Mouse (Mus musculus): Measurements from ENCODE around the gene Utp14b. TPM values are rescaled to one million over a fixed set of nuclear protein-coding genes. Genes with fewer than 3 reads are reported as not detected.

Gene Utp14b
- total and polyA plus RNA-seq, 3 experiments, result 6.5 to 9.6 TPM; not detected in 1

GRCm38 (mm10) chr1:78707280-78707679 lies 49.4 kb downstream of the Utp14b start:
- H3K27me3 ChIP-seq (ENCODE audit: control insufficient read depth in 1 of 2, insufficient read depth in 2 of 2, low read length in 2 of 2), result no peaks in the 10 kb centered on the region
- H3K4me3 ChIP-seq (ENCODE audit: control insufficient read depth in 1 of 2, insufficient read depth in 1 of 2, low read depth in 2 of 2, low read length in 2 of 2), result no peak overlapping the region
- peak; percentile 59 for DNase-seq (ENCODE audit: low read depth, low spot score)
- H3K36me3 ChIP-seq (ENCODE audit: control insufficient read depth in 1 of 2, insufficient read depth in 2 of 2, low read length in 2 of 2), result peaks cover 0 to 2% of the 10 kb centered on the region in 2 experiments; a peak in 2 of 4 replicates
- no peaks in the 10 kb centered on the region for H3K79me2 ChIP-seq (ENCODE audit: control insufficient read depth, insufficient read depth, low read length, poor library complexity)
- no peaks in the 10 kb centered on the region for H3K9me3 ChIP-seq (replicated peaks; ENCODE audit: insufficient read depth, low read length)
- TF ChIP-seq USF2 (IDR thresholded peaks at IDR 0.05; ENCODE audit: borderline replicate concordance in 1 of 2, insufficient read depth in 1 of 2, low read depth in 1 of 2, low read length in 2 of 2) (no peak), RAD21 (IDR thresholded peaks at IDR 0.05; ENCODE audit: low read depth, low read length) (peak; percentile 29), RCOR1 (IDR thresholded peaks at IDR 0.05; ENCODE audit: low read depth, low read length) (no peak), TBP (IDR thresholded peaks at IDR 0.05; ENCODE audit: low read depth, low read length) (no peak), MAX (IDR thresholded peaks at IDR 0.05; ENCODE audit: low read length) (no peak), MYC (IDR thresholded peaks at IDR 0.05; ENCODE audit: low read depth, low read length) (0 out of 2 replicates have a peak, but pooled peaks have one; percentile 30), SMC3 (IDR thresholded peaks at IDR 0.05; ENCODE audit: low read depth, low read length) (0 out of 2 replicates have a peak, but pooled peaks have one; percentile 31), USF1 (IDR thresholded peaks at IDR 0.05; ENCODE audit: low read depth, low read length) (peak; percentile 44; the same call in 1 of the 2 replicates), EP300 (IDR thresholded peaks at IDR 0.05; ENCODE audit: low read depth in 1 of 2, low read length in 2 of 2) (no peak), POLR2A (IDR thresholded peaks at IDR 0.05; ENCODE audit: control insufficient read depth in 1 of 2, insufficient read depth in 1 of 2, low read depth in 1 of 2, low read length in 2 of 2, poor library complexity in 1 of 2) (no peak), CTCF (IDR thresholded peaks at IDR 0.05 in 2 of 3, conservative IDR thresholded peaks at IDR 0.05 in 1 of 3; ENCODE audit: control insufficient read depth in 1 of 3, insufficient read depth in 1 of 3, low read depth in 2 of 3, low read length in 3 of 3, poor library complexity in 1 of 3, severe bottlenecking in 1 of 3) (peak in 2 of 3 experiments; percentile 26 to 41; a peak in 3 of 6 replicates), POLR2AphosphoS2 (IDR thresholded peaks at IDR 0.05; ENCODE audit: low read length) (no peak)
- H3K27ac ChIP-seq (ENCODE audit: control insufficient read depth, low read depth, low read length), result no peak overlapping the region
- no peaks in the 10 kb centered on the region for H3K4me1 ChIP-seq (ENCODE audit: control insufficient read depth in 1 of 2, insufficient read depth in 2 of 2, low read length in 2 of 2)
- H3K9ac ChIP-seq (ENCODE audit: control insufficient read depth, low read depth, low read length, poor library complexity, severe bottlenecking), result no peak overlapping the region

GRCm38 (mm10) chr1:78710026-78710425 lies 52.2 kb downstream of the Utp14b start:
- Histone ChIP-seq H3K36me3 (ENCODE audit: control insufficient read depth in 1 of 2, insufficient read depth in 2 of 2, low read length in 2 of 2) (no peaks in the 10 kb centered on the region; a peak in 1 of 4 replicates), H3K27me3 (ENCODE audit: control insufficient read depth in 1 of 2, insufficient read depth in 2 of 2, low read length in 2 of 2) (no peaks in the 10 kb centered on the region), H3K79me2 (ENCODE audit: control insufficient read depth, insufficient read depth, low read length, poor library complexity) (no peaks in the 10 kb centered on the region), H3K4me3 (ENCODE audit: control insufficient read depth in 1 of 2, insufficient read depth in 1 of 2, low read depth in 2 of 2, low read length in 2 of 2) (no peak overlapping the region), H3K9ac (ENCODE audit: control insufficient read depth, low read depth, low read length, poor library complexity, severe bottlenecking) (no peak overlapping the region), H3K9me3 (replicated peaks; ENCODE audit: insufficient read depth, low read length) (no peaks in the 10 kb centered on the region), H3K27ac (ENCODE audit: control insufficient read depth, low read depth, low read length) (no peak overlapping the region), H3K4me1 (ENCODE audit: control insufficient read depth in 1 of 2, insufficient read depth in 2 of 2, low read length in 2 of 2) (no peaks in the 10 kb centered on the region)
- TF ChIP-seq CHD1 (IDR thresholded peaks at IDR 0.05; ENCODE audit: low read depth, low read length), result no peak
- TF ChIP-seq MEF2A (IDR thresholded peaks at IDR 0.05; ENCODE audit: extremely low read depth, insufficient replicate concordance, low read depth, low read length, poor library complexity, severe bottlenecking), result no peak
- TF ChIP-seq GABPA (IDR thresholded peaks at IDR 0.05; ENCODE audit: low read depth, low read length), result no peak
- no peak for TF ChIP-seq E2F4 (IDR thresholded peaks at IDR 0.05; ENCODE audit: borderline replicate concordance, low read depth, low read length)
- TF ChIP-seq ZNF384 (IDR thresholded peaks at IDR 0.05; ENCODE audit: low read depth, low read length), result no peak
- no peak for TF ChIP-seq MYC (IDR thresholded peaks at IDR 0.05; ENCODE audit: low read depth, low read length)
- TF ChIP-seq NELFE (IDR thresholded peaks at IDR 0.05; ENCODE audit: low read depth, low read length), result no peak
- TF ChIP-seq UBTF (IDR thresholded peaks at IDR 0.05; ENCODE audit: borderline replicate concordance, insufficient read depth, low read depth, low read length), result no peak
- TF ChIP-seq POLR2A (IDR thresholded peaks at IDR 0.05; ENCODE audit: control insufficient read depth in 1 of 2, insufficient read depth in 1 of 2, low read depth in 1 of 2, low read length in 2 of 2, poor library complexity in 1 of 2), result no peak
- TF ChIP-seq TBP (IDR thresholded peaks at IDR 0.05; ENCODE audit: low read depth, low read length), result no peak
- no peak for TF ChIP-seq POLR2AphosphoS5 (IDR thresholded peaks at IDR 0.05; ENCODE audit: borderline replicate concordance, low read depth, low read length)
- no peak for DNase-seq (ENCODE audit: low read depth, low spot score)

Data from MEL (cell line).